Mouse (Mus musculus) MEL (cell line): ENCODE results near the gene Acta1.

Experiments
- E2F4 ChIP-seq: IDR thresholded peaks from 2 replicates; pipeline ENCODE4 v1.6.1; 2011; ENCODE audit warnings: low read depth, low read length, improper control_type of control experiment, borderline replicate concordance
- EP300 ChIP-seq, 2 experiments: IDR thresholded peaks; 2 replicates each; pipeline ENCODE4 v1.6.1; 2011; ENCODE audit warnings: improper control_type of control experiment in 2 of 2, low read length in 2 of 2, low read depth in 1 of 2, mild to moderate bottlenecking in 1 of 2
- MAX ChIP-seq: IDR thresholded peaks from 2 replicates; pipeline ENCODE4 v1.6.1; 2011; ENCODE audit warnings: low read length, improper control_type of control experiment
- POLR2A ChIP-seq, 2 experiments: IDR thresholded peaks; 2 replicates each; pipeline ENCODE4 v1.6.1; 2011 to 2012; ENCODE audit warnings: low read length in 2 of 2, mild to moderate bottlenecking in 2 of 2, control low read depth in 1 of 2, improper control_type of control experiment in 1 of 2, low read depth in 1 of 2, moderate library complexity in 1 of 2; ENCODE audit not compliant: control insufficient read depth in 1 of 2, insufficient read depth in 1 of 2, poor library complexity in 1 of 2

GRCm38 (mm10) chr8:123891271-123891670 is 3.3 kb downstream of the Acta1 start:
- no peak for TF ChIP-seq MAX
- no peak for TF ChIP-seq EP300 (IDR thresholded peaks at IDR 0.05; ENCODE audit: low read depth in 1 of 2, low read length in 2 of 2)
- TF ChIP-seq E2F4: no peak
- no peak for TF ChIP-seq POLR2A (IDR thresholded peaks at IDR 0.05; ENCODE audit: control insufficient read depth in 1 of 2, insufficient read depth in 1 of 2, low read depth in 1 of 2, low read length in 2 of 2, poor library complexity in 1 of 2)
